Mouse (Mus musculus) ES-Bruce4 (cell line): ENCODE results near the gene Spink8. TPM values are rescaled to one million over a fixed set of nuclear protein-coding genes. Genes with fewer than 3 reads are reported as not detected.

ENCODE experiments used
- H3K27ac ChIP-seq: 2 replicates; pipeline ENCODE4 v1.5.1; 2012; ENCODE audit warnings: low read length, inconsistent platforms; ENCODE audit not compliant: insufficient read depth
- H3K27me3 ChIP-seq: 2 replicates; pipeline ENCODE4 v1.6.1; 2012; ENCODE audit warnings: mild to moderate bottlenecking, low read length, inconsistent platforms; ENCODE audit not compliant: control insufficient read depth, poor library complexity, insufficient read depth, severe bottlenecking
- H3K36me3 ChIP-seq: 2 replicates; pipeline ENCODE4 v1.6.1; 2012; ENCODE audit warnings: inconsistent platforms, mild to moderate bottlenecking, low read length, moderate library complexity; ENCODE audit not compliant: control insufficient read depth, poor library complexity, insufficient read depth, severe bottlenecking
- H3K4me1 ChIP-seq: one replicate; pipeline ENCODE4 v1.8.1; 2011; ENCODE audit warnings: low read length; ENCODE audit not compliant: control insufficient read depth, insufficient read depth
- H3K4me3 ChIP-seq: 2 replicates; pipeline ENCODE4 v1.5.1; 2011; ENCODE audit warnings: low read depth, mild to moderate bottlenecking, low read length
- H3K9ac ChIP-seq: 2 replicates; pipeline ENCODE4 v1.6.1; 2012; ENCODE audit warnings: low read depth, mild to moderate bottlenecking, inconsistent platforms; ENCODE audit not compliant: poor library complexity, severe bottlenecking
- H3K9me3 ChIP-seq: replicated peaks from 2 replicates; pipeline ENCODE4 v1.6.1; 2012; ENCODE audit warnings: mild to moderate bottlenecking, low read length, inconsistent platforms; ENCODE audit not compliant: control insufficient read depth, poor library complexity, insufficient read depth, severe bottlenecking
- CTCF ChIP-seq: IDR thresholded peaks from one replicate; pipeline ENCODE4 v1.8.1; 2011; ENCODE audit warnings: low read depth, low read length
- EP300 ChIP-seq: IDR thresholded peaks from 2 replicates; pipeline ENCODE4 v1.6.1; 2011; ENCODE audit warnings: low read depth, low read length; ENCODE audit not compliant: insufficient read depth
- POLR2A ChIP-seq: IDR thresholded peaks from one replicate; pipeline ENCODE4 v1.8.1; 2011; ENCODE audit warnings: low read length; ENCODE audit not compliant: insufficient read depth
- polyA plus RNA-seq: library from polyadenylated mRNA; stranded (reverse); fragments of >200 nt; gene quantifications from 2 replicates; pipeline ENCODE4 v1.2.4, GENCODE M21; 2011; ENCODE audit warnings: low read depth; ENCODE audit not compliant: missing spikeins, insufficient read depth, insufficient read length

The Spink8 gene
- polyA plus RNA-seq, 1 experiment: not detected

- Histone ChIP-seq H3K9ac (no peak overlapping the region), H3K36me3 (no peaks in the 10 kb centered on the region), H3K4me3 (no peak overlapping the region), H3K4me1 (no peaks in the 10 kb centered on the region), H3K9me3 (no peaks in the 10 kb centered on the region), H3K27me3 (no peaks in the 10 kb centered on the region), H3K27ac (no peak overlapping the region)
- TF ChIP-seq POLR2A (no peak), EP300 (no peak), CTCF (no peak)
These were observed 43.9 kb downstream of the Spink8 start for GRCm38 (mm10) chr9:109855947-109856346.

- Histone ChIP-seq H3K27ac (no peak overlapping the region), H3K4me3 (no peak overlapping the region), H3K27me3 (no peaks in the 10 kb centered on the region), H3K36me3 (no peaks in the 10 kb centered on the region), H3K9me3 (no peaks in the 10 kb centered on the region), H3K9ac (no peak overlapping the region), H3K4me1 (peaks cover 5% of the 10 kb centered on the region)
- no peak for TF ChIP-seq POLR2A
- peak; percentile 96 for TF ChIP-seq CTCF
- no peak for TF ChIP-seq EP300
These were observed 50.4 kb downstream of the Spink8 start for GRCm38 (mm10) chr9:109862397-109863044.

GRCm38 (mm10) chr9:109863085-109863484, 51.0 kb downstream of the Spink8 start:
- Histone ChIP-seq H3K9ac (no peak overlapping the region), H3K4me3 (no peak overlapping the region), H3K4me1 (peaks cover 5% of the 10 kb centered on the region), H3K27ac (no peak overlapping the region), H3K27me3 (no peaks in the 10 kb centered on the region), H3K36me3 (no peaks in the 10 kb centered on the region), H3K9me3 (no peaks in the 10 kb centered on the region)
- TF ChIP-seq CTCF: no peak
- TF ChIP-seq POLR2A: no peak
- no peak for TF ChIP-seq EP300

- no peaks in the 10 kb centered on the region for H3K27me3 ChIP-seq
- no peak overlapping the region for H3K4me3 ChIP-seq
- H3K4me1 ChIP-seq: peaks cover 5% of the 10 kb centered on the region
- H3K9ac ChIP-seq: no peak overlapping the region
- no peaks in the 10 kb centered on the region for H3K36me3 ChIP-seq
- TF ChIP-seq POLR2A: no peak
- TF ChIP-seq EP300: no peak
- no peak for TF ChIP-seq CTCF
- H3K9me3 ChIP-seq: no peaks in the 10 kb centered on the region
- no peak overlapping the region for H3K27ac ChIP-seq
These were observed 54.1 kb downstream of the Spink8 start for GRCm38 (mm10) chr9:109866218-109866617.

DNA sequence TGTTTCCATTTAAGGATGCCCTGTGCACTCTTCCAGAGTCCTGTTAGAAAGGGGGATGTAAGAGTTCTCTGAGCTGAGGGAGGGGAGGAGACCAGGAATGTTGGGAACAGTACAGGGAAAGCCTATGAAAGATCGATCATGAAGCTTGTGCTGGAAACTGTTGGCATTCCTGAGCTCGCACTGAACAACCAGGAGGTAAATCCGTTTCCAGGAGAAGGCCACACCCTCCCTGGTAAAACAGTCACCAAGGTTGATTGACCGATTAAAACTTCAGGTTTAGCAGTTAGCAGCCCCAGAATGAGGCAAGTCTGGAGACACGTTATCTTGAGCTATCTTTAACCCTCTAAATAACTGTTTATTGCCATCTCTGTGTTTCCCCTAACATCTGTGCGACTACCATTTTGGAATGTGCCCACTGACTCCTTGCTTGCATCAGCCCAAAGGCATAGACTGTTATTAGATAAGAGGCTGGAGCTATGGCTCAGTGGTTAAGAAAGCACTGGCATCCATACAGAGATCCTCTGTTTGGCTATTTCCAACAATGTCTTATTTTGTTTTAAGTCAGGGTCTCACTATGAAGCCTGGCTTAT, 59.0 kb downstream of the Spink8 start:
- Histone ChIP-seq H3K4me1 (peaks cover 4% of the 10 kb centered on the region), H3K27ac (peak overlapping the region; percentile 95), H3K9me3 (no peaks in the 10 kb centered on the region), H3K4me3 (peak overlapping the region; percentile 71), H3K27me3 (no peaks in the 10 kb centered on the region), H3K36me3 (no peaks in the 10 kb centered on the region), H3K9ac (peak overlapping the region; percentile 72)
- TF ChIP-seq POLR2A (no peak), EP300 (no peak), CTCF (no peak)

DNA sequence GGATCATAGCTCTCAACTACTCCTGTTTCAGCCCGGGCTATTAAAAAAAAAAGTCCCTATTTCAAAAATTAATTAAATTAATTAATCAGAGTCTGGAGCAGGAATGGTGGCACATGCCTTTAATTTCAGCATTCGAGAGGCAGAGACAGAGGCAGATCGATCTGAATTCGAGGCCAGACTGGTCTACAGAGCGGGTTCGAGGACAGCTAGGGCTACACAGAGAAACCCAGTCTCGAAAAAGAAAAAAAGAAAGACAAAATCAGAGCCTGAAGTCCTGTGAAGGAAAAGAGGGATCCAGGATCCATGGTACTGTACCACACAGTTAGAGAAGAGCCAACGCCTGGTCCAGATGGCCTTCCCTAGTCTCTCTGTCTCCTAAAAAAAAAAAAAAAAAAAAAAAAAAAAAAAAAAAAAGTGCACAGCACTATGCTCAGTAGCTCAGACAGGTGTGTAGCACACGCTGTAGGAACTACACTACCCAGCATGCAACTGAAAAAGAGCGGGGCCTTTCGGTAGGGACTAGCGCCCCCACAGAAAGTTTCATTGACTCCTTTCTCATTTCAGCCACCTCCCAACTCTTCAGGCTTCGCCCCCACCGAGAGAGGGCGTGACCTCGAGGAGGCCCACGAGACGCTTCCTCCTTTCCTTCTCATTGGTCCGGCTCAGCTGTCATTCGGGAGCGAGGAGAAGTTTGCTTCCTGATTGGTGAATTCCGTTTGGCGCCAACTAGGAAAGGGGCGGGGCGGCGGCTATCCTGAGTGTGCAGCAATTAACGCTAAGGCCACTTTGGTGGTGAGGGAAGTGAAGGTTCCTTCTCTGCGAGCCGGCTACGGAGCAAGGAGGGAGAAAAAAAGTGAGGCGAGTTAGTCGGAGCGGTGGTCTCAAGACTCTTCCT, 63.0 kb downstream of the Spink8 start, which contains the start of gene Cdc25a:
Gene Cdc25a (plus strand): TSS at position 783 of the 895 bp plus-strand sequence.
- H3K27me3 ChIP-seq: no peaks in the 10 kb centered on the region
- H3K4me3 ChIP-seq: peak within 1 kb of the TSS; percentile 81
- H3K36me3 ChIP-seq: peaks cover 31% of the 10 kb centered on the region
- H3K4me1 ChIP-seq: peaks cover 1% of the 10 kb centered on the region
- no peaks in the 10 kb centered on the region for H3K9me3 ChIP-seq
- TF ChIP-seq CTCF (peak; percentile 28), POLR2A (peak; percentile 92), EP300 (no peak; the same call in 1 of the 2 replicates)
- H3K27ac ChIP-seq: peak within 1 kb of the TSS; percentile 40
- peak within 1 kb of the TSS; percentile 90 for H3K9ac ChIP-seq
